Mouse (Mus musculus): ENCODE measurements at regions not wholly inside any gene's neighbourhood (a gene's known extent, or its start where the extent isn't known, plus 50 kb on each side); places are given as distances from the start of the nearest gene placed in this dataset.

- Histone ChIP-seq H3K4me3 (ENCODE audit: low read length) (no peak overlapping the region), H3K36me3 (ENCODE audit: control insufficient read depth, insufficient read depth) (no peaks in the 10 kb centered on the region), H3K9ac (ENCODE audit: low read length) (no peak overlapping the region), H3K4me1 (ENCODE audit: control insufficient read depth, insufficient read depth, low read length) (no peaks in the 10 kb centered on the region), H3K27me3 (ENCODE audit: control insufficient read depth, insufficient read depth, low read length) (no peaks in the 10 kb centered on the region), H3K9me3 (replicated peaks; ENCODE audit: control insufficient read depth, low read length) (no peaks in the 10 kb centered on the region), H3K27ac (ENCODE audit: low read length) (no peak overlapping the region), H3K4me2 (ENCODE audit: low read depth, low read length) (no peak overlapping the region)
- WGBS: 61% methylated on average over 14 of the region's 14 CpGs
- ATAC-seq (replicated peaks; ENCODE audit: extremely low read depth, insufficient read depth, low FRiP score): no peak; the same call in 1 of the 2 replicates
Observed at GRCm38 (mm10) chr10:83857794-83858442, 135.3 kb downstream of the 1500009L16Rik start.

DNA sequence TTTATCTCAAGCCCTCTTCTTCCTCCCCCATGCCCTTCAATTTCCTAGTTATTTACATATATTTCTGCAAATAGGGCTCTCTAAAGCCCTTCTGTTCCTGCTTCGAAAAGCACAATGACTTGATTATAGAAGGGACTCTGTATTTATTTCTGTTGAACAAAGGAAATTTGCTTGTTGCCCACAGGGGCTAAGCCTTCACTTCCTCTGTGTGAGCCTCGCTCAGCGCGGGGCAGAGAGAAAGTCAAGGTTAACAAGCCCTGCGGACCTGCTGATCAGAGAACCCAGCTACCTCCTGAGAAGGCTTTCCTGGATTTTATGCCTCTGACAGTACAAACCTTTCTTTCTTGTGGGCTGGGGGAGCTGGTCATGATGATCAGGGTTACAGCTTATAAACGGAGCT is 136.0 kb downstream of the 1500009L16Rik start:
- no peaks in the 10 kb centered on the region for H3K27me3 ChIP-seq (ENCODE audit: control insufficient read depth, insufficient read depth, low read length)
- H3K4me3 ChIP-seq (ENCODE audit: low read length): no peak overlapping the region
- H3K9me3 ChIP-seq (replicated peaks; ENCODE audit: control insufficient read depth, low read length): no peaks in the 10 kb centered on the region
- WGBS: 67% methylated on average over 6 of the region's 6 CpGs
- H3K36me3 ChIP-seq (ENCODE audit: control insufficient read depth, insufficient read depth): no peaks in the 10 kb centered on the region
- no peak overlapping the region for H3K4me2 ChIP-seq (ENCODE audit: low read depth, low read length)
- no peak overlapping the region for H3K27ac ChIP-seq (ENCODE audit: low read length)
- H3K4me1 ChIP-seq (ENCODE audit: control insufficient read depth, insufficient read depth, low read length): no peaks in the 10 kb centered on the region
- ATAC-seq (replicated peaks; ENCODE audit: extremely low read depth, insufficient read depth, low FRiP score): no peak
- H3K9ac ChIP-seq (ENCODE audit: low read length): no peak overlapping the region

DNA sequence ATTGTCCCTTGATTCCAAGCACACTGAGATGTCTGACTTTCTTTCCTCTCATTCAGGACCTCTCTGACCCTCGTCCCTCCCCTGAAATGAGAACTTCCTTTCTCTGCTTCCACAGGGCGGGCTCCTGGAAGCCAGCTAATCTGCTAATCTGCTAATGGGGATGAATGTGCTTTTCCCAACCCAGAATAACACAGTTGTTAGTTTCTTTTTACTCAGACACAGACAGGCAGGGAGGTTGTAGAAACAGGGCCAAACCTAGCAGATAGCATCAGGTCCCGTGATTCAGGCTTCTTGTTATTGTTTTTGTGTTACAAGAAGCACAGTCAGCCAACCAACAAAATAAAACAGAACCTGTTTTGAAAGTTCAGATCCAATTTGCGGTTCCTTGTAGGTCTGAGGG is 137.0 kb downstream of the 1500009L16Rik start:
- ATAC-seq (replicated peaks; ENCODE audit: extremely low read depth, insufficient read depth, low FRiP score): no peak
- no peak overlapping the region for H3K27ac ChIP-seq (ENCODE audit: low read length)
- H3K9ac ChIP-seq (ENCODE audit: low read length): no peak overlapping the region
- H3K27me3 ChIP-seq (ENCODE audit: control insufficient read depth, insufficient read depth, low read length): no peaks in the 10 kb centered on the region
- H3K9me3 ChIP-seq (replicated peaks; ENCODE audit: control insufficient read depth, low read length): peaks cover 4% of the 10 kb centered on the region; the same call in 1 of the 2 replicates
- no peak overlapping the region for H3K4me3 ChIP-seq (ENCODE audit: low read length)
- 57% methylated on average over 4 of the region's 4 CpGs for WGBS
- no peak overlapping the region for H3K4me2 ChIP-seq (ENCODE audit: low read depth, low read length)
- no peaks in the 10 kb centered on the region for H3K4me1 ChIP-seq (ENCODE audit: control insufficient read depth, insufficient read depth, low read length)
- H3K36me3 ChIP-seq (ENCODE audit: control insufficient read depth, insufficient read depth): no peaks in the 10 kb centered on the region

GRCm38 (mm10) chr10:83861574-83862190 is 139.0 kb downstream of the 1500009L16Rik start:
- WGBS: 69% methylated on average over 5 of the region's 5 CpGs
- Histone ChIP-seq H3K36me3 (ENCODE audit: control insufficient read depth, insufficient read depth) (no peaks in the 10 kb centered on the region), H3K27me3 (ENCODE audit: control insufficient read depth, insufficient read depth, low read length) (no peaks in the 10 kb centered on the region), H3K9me3 (replicated peaks; ENCODE audit: control insufficient read depth, low read length) (peaks cover 4% of the 10 kb centered on the region; the same call in 1 of the 2 replicates), H3K27ac (ENCODE audit: low read length) (peak overlapping the region; percentile 30; the same call in 1 of the 2 replicates), H3K4me1 (ENCODE audit: control insufficient read depth, insufficient read depth, low read length) (peaks cover 14% of the 10 kb centered on the region), H3K9ac (ENCODE audit: low read length) (no peak overlapping the region), H3K4me3 (ENCODE audit: low read length) (no peak overlapping the region), H3K4me2 (ENCODE audit: low read depth, low read length) (no peak overlapping the region)
- ATAC-seq (replicated peaks; ENCODE audit: extremely low read depth, insufficient read depth, low FRiP score): no peak

GRCm38 (mm10) chr10:83864591-83864990 is 141.9 kb downstream of the 1500009L16Rik start:
- Histone ChIP-seq H3K9me3 (replicated peaks; ENCODE audit: control insufficient read depth, low read length) (peaks cover 4% of the 10 kb centered on the region; the same call in 1 of the 2 replicates), H3K4me3 (ENCODE audit: low read length) (no peak overlapping the region), H3K36me3 (ENCODE audit: control insufficient read depth, insufficient read depth) (no peaks in the 10 kb centered on the region), H3K4me1 (ENCODE audit: control insufficient read depth, insufficient read depth, low read length) (peaks cover 14% of the 10 kb centered on the region), H3K27me3 (ENCODE audit: control insufficient read depth, insufficient read depth, low read length) (no peaks in the 10 kb centered on the region), H3K4me2 (ENCODE audit: low read depth, low read length) (no peak overlapping the region), H3K27ac (ENCODE audit: low read length) (no peak overlapping the region), H3K9ac (ENCODE audit: low read length) (no peak overlapping the region)
- WGBS: 76% methylated on average over 8 of the region's 8 CpGs
- no peak for ATAC-seq (replicated peaks; ENCODE audit: extremely low read depth, insufficient read depth, low FRiP score)

GRCm38 (mm10) chr10:83865929-83866328 is 143.3 kb downstream of the 1500009L16Rik start:
- H3K27ac ChIP-seq (ENCODE audit: low read length): peak overlapping the region; percentile 50; the same call in 1 of the 2 replicates
- no peak overlapping the region for H3K9ac ChIP-seq (ENCODE audit: low read length)
- ATAC-seq (replicated peaks; ENCODE audit: extremely low read depth, insufficient read depth, low FRiP score): peak; percentile 84
- no peak overlapping the region for H3K4me3 ChIP-seq (ENCODE audit: low read length)
- H3K36me3 ChIP-seq (ENCODE audit: control insufficient read depth, insufficient read depth): no peaks in the 10 kb centered on the region
- H3K4me1 ChIP-seq (ENCODE audit: control insufficient read depth, insufficient read depth, low read length): peaks cover 14% of the 10 kb centered on the region
- no peaks in the 10 kb centered on the region for H3K27me3 ChIP-seq (ENCODE audit: control insufficient read depth, insufficient read depth, low read length)
- H3K9me3 ChIP-seq (replicated peaks; ENCODE audit: control insufficient read depth, low read length): peaks cover 4% of the 10 kb centered on the region; the same call in 1 of the 2 replicates
- 26% methylated on average over 5 of the region's 5 CpGs for WGBS
- H3K4me2 ChIP-seq (ENCODE audit: low read depth, low read length): no peak overlapping the region

- no peak overlapping the region for H3K27ac ChIP-seq (ENCODE audit: low read length)
- H3K36me3 ChIP-seq (ENCODE audit: control insufficient read depth, insufficient read depth): no peaks in the 10 kb centered on the region
- H3K27me3 ChIP-seq (ENCODE audit: control insufficient read depth, insufficient read depth, low read length): no peaks in the 10 kb centered on the region
- no peak overlapping the region for H3K4me3 ChIP-seq (ENCODE audit: low read length)
- H3K9ac ChIP-seq (ENCODE audit: low read length): no peak overlapping the region
- peak; percentile 58 for ATAC-seq (replicated peaks; ENCODE audit: extremely low read depth, insufficient read depth, low FRiP score)
- WGBS: 49% methylated on average over 4 of the region's 4 CpGs
- no peak overlapping the region for H3K4me2 ChIP-seq (ENCODE audit: low read depth, low read length)
- no peaks in the 10 kb centered on the region for H3K4me1 ChIP-seq (ENCODE audit: control insufficient read depth, insufficient read depth, low read length)
- no peaks in the 10 kb centered on the region for H3K9me3 ChIP-seq (replicated peaks; ENCODE audit: control insufficient read depth, low read length)
Observed at GRCm38 (mm10) chr10:83871736-83872400, 149.2 kb downstream of the 1500009L16Rik start.

DNA sequence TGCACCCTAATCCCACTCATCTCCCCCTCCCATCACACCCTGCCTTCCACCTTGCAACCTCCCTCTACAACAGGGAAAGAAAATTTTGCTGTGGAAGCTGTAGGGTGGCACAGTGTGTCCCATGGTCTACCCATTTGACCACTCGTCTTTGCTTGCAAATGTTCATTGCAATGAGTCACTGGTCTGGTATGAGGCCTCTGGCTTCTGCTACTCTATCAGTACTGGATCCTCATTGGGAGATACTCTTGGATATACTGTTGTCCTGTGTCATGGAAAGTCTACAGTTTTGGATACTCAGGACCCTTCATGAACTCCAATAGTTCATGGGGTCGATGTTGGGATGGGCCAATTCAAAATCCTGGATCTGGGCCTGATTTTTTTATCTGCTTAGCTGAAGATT is 156.1 kb downstream of the 1500009L16Rik start:
- Histone ChIP-seq H3K4me2 (ENCODE audit: low read depth, low read length) (no peak overlapping the region), H3K9ac (ENCODE audit: low read length) (no peak overlapping the region), H3K4me1 (ENCODE audit: control insufficient read depth, insufficient read depth, low read length) (peaks cover 15% of the 10 kb centered on the region), H3K27me3 (ENCODE audit: control insufficient read depth, insufficient read depth, low read length) (no peaks in the 10 kb centered on the region), H3K27ac (ENCODE audit: low read length) (peak overlapping the region; percentile 47), H3K4me3 (ENCODE audit: low read length) (no peak overlapping the region), H3K36me3 (ENCODE audit: control insufficient read depth, insufficient read depth) (no peaks in the 10 kb centered on the region), H3K9me3 (replicated peaks; ENCODE audit: control insufficient read depth, low read length) (no peaks in the 10 kb centered on the region)
- 56% methylated on average over 2 of the region's 2 CpGs for WGBS
- ATAC-seq (replicated peaks; ENCODE audit: extremely low read depth, insufficient read depth, low FRiP score): peak; percentile 28; the same call in 1 of the 2 replicates
